Mouse (Mus musculus): ENCODE measurements around the gene Elk3.

DNA sequence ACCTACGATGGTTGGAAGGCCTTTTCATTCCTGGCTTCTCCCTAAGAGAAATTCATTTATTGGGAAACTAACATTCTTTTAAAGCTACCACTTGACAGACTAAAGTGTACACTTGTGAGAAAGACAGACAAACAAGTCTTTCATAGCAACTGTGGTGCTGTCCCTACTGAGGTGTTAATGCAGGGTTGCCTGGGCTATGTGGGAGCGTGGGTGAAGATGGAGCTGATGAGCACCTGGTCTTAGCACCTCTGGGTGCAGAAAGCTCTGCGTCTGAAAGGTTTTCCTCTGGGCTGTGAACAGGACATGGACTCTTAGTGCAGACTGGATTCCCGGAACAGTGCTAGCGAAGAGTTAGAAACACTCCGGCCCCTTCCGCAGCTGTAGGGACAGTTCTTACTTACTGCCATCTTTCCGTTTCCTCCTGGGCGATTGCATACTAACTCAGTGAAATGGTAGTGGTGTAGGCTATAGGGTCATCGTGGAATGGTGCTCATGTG lies 66.7 kb downstream of the Elk3 start:
- TF ChIP-seq POLR2A (IDR thresholded peaks at IDR 0.05; ENCODE audit: control insufficient read depth, extremely low read depth, insufficient read depth, low read length, poor library complexity) (no peak), CTCF (IDR thresholded peaks at IDR 0.05; ENCODE audit: borderline replicate concordance, control insufficient read depth, extremely low read depth, insufficient read depth, low read length, poor library complexity) (no peak)
